Mouse (Mus musculus) lung, embryonic 15.5 days (tissue): Measurements from ENCODE around the gene Fam160a1. TPM values are rescaled to one million over a fixed set of nuclear protein-coding genes. Genes with fewer than 3 reads are reported as not detected.

Source experiments
- ATAC-seq: fragments of 200-750 bp; cut with Nextera tagmentation; 2 replicates; pipeline ENCODE4 v1.8.0; 2017; ENCODE audit warnings: moderate number of reproducible peaks, borderline replicate concordance; ENCODE audit not compliant: low FRiP score, low TSS enrichment; ENCODE audit errors: extremely low read depth
- H3K27ac ChIP-seq: fragments of 300-500 bp; sonication (generic); 2 replicates; pipeline ENCODE4 v1.5.1; 2015; ENCODE audit warnings: moderate library complexity, mild to moderate bottlenecking, inconsistent platforms
- H3K27me3 ChIP-seq: fragments of 300-500 bp; sonication (generic); 2 replicates; pipeline ENCODE4 v1.6.1; 2015; ENCODE audit warnings: inconsistent platforms
- H3K36me3 ChIP-seq: fragments of 300-500 bp; sonication (generic); 2 replicates; pipeline ENCODE4 v1.6.1; 2015; ENCODE audit warnings: inconsistent platforms
- H3K4me1 ChIP-seq: fragments of 300-500 bp; sonication (generic); 2 replicates; pipeline ENCODE4 v1.6.1; 2015; ENCODE audit warnings: inconsistent platforms
- H3K4me2 ChIP-seq: fragments of 300-500 bp; sonication (generic); 2 replicates; pipeline ENCODE4 v1.6.1; 2015; ENCODE audit warnings: inconsistent platforms, mild to moderate bottlenecking, moderate library complexity
- H3K4me3 ChIP-seq: fragments of 300-500 bp; sonication (generic); 2 replicates; pipeline ENCODE4 v1.5.1; 2015; ENCODE audit warnings: mild to moderate bottlenecking, inconsistent platforms
- H3K9ac ChIP-seq: fragments of 300-500 bp; sonication (generic); 2 replicates; pipeline ENCODE4 v1.6.1; 2015; ENCODE audit warnings: inconsistent platforms
- H3K9me3 ChIP-seq: fragments of 300-500 bp; sonication (generic); 2 replicates; pipeline ENCODE4 v1.6.1; 2016; ENCODE audit warnings: inconsistent platforms
- WGBS: fragments of 180-500 bp; shearing (Covaris S2); methylation state at CpG from one replicate; pipeline ENCODE4 v1.1.7; 2015; 5-methylcytosine and 5-hydroxymethylcytosine counted together
- polyA plus RNA-seq: library from polyadenylated mRNA; unstranded; fragments of >200 nt; fragmentation: Nextera tagmentation; extraction: Ambion mirVana; gene quantifications from 2 replicates; pipeline ENCODE4 v1.2.1, GENCODE M21; 2015

Gene Fam160a1
- polyA plus RNA-seq, 1 experiment from 2014 or later: 3.1 TPM

DNA sequence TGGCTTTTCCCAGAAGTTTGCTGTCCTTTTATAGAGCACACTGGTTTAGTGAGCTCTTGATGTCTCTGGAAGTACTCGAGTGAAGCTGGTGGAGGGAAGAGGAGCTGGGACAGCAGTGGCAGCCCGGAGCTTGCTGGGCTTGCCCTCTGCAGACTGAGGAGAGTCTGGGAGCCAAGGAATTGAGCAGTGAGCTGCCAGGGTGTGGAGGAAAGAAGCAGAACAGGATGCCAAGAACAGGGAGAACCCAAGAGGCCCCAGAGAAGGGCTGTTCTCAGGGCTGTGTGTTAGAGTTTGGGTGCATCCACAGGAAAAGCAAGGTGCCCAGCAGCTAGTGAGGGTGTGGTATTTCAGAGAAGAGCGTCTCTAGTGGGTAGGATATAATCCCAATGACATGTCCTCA lies 175.3 kb downstream of the Fam160a1 start:
- H3K27ac ChIP-seq: no peak overlapping the region
- no peak for ATAC-seq
- H3K4me2 ChIP-seq: no peak overlapping the region
- no peaks in the 10 kb centered on the region for H3K9me3 ChIP-seq
- WGBS: 75% methylated on average over 3 of the region's 3 CpGs
- H3K27me3 ChIP-seq: no peaks in the 10 kb centered on the region
- no peak overlapping the region for H3K9ac ChIP-seq
- H3K4me3 ChIP-seq: no peak overlapping the region
- H3K36me3 ChIP-seq: no peaks in the 10 kb centered on the region
- H3K4me1 ChIP-seq: no peaks in the 10 kb centered on the region

DNA sequence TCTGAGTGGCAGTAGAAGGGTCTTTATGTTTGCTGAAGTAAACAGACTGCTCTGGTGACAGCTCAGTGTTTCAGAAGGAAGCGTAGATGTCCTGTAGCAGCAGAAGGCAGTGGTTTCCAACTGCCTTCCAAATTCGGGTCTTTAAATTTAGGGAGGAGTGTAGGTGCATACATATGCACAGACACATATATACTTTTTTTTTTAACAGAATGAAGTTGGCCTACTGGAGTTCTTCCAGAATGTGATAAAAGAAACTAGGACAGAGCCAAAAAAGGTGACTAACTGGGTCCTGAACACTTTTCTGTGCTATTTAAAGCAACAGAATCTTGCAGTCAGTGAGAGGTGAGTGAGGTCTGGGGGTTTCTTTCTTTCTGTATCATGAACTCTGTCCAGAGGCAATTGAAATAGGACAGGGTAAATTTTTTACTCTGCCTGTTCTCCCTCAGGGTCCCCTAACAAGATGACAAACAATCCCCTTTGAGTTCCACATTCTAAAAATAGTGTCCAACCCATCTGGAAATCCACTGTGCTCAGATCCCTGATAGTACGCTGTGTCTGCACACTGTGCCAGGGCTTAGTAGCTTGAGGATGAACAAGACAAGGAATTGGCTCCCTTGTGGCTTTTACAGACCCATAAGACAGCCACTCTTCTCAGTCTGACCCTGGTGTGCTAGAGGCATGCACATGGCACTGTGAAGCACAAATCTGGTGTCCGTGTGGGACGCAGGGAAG lies 180.2 kb downstream of the Fam160a1 start:
- H3K4me2 ChIP-seq: no peak overlapping the region
- no peak overlapping the region for H3K9ac ChIP-seq

DNA sequence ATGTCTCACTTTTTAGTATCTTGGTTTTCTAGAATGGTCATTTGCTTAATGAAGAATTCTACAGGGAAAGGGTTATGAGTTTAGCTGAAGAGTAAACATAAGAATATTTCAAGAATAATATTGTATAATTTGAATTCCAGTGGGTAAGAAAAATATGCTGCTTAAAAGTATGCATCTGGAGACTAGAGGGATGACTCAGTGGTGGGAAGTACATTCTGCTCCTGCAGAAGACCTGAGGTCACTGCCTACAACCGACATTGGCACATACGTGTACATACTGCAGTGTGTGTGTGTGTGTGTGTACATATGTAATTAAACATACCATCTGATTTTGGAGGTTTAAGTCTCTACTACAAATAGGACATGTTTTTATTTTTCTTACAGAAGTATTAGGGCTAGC lies 181.5 kb downstream of the Fam160a1 start:
- no peaks in the 10 kb centered on the region for H3K4me1 ChIP-seq
- 80% methylated on average over 2 of the region's 2 CpGs for WGBS
- no peak overlapping the region for H3K4me3 ChIP-seq
- H3K27me3 ChIP-seq: no peaks in the 10 kb centered on the region
- no peak for ATAC-seq
- no peak overlapping the region for H3K9ac ChIP-seq
- no peak overlapping the region for H3K27ac ChIP-seq
- H3K4me2 ChIP-seq: no peak overlapping the region
- no peaks in the 10 kb centered on the region for H3K36me3 ChIP-seq
- no peaks in the 10 kb centered on the region for H3K9me3 ChIP-seq

More for the DNA sequence above, 180.2 kb downstream of the Fam160a1 start:
- no peaks in the 10 kb centered on the region for H3K4me1 ChIP-seq
- WGBS: 80% methylated on average over 5 of the region's 5 CpGs
- no peaks in the 10 kb centered on the region for H3K9me3 ChIP-seq
- no peaks in the 10 kb centered on the region for H3K36me3 ChIP-seq
- no peak for ATAC-seq
- no peak overlapping the region for H3K27ac ChIP-seq
- no peak overlapping the region for H3K4me3 ChIP-seq
- H3K27me3 ChIP-seq: no peaks in the 10 kb centered on the region

DNA sequence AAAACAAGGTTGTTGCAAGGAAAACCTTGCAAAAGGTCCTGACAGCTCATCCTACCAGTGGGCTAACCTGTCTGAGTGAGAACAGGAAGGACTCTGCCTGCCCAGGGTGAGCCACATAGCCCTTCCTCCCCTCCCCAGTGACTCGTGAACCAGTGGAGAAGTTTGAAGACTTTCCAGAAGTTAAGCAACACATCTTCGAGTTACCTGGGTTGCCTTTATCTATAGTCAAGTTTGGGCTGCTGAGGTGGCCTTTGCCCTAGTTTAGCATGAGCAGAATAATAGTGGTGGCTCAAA lies 182.0 kb downstream of the Fam160a1 start:
- H3K9me3 ChIP-seq: no peaks in the 10 kb centered on the region
- H3K36me3 ChIP-seq: no peaks in the 10 kb centered on the region
- no peak overlapping the region for H3K9ac ChIP-seq
- H3K4me3 ChIP-seq: no peak overlapping the region
- ATAC-seq: no peak
- no peak overlapping the region for H3K4me2 ChIP-seq
- WGBS: 52% methylated on average over 2 of the region's 2 CpGs
- H3K4me1 ChIP-seq: no peaks in the 10 kb centered on the region
- no peaks in the 10 kb centered on the region for H3K27me3 ChIP-seq
- H3K27ac ChIP-seq: no peak overlapping the region

DNA sequence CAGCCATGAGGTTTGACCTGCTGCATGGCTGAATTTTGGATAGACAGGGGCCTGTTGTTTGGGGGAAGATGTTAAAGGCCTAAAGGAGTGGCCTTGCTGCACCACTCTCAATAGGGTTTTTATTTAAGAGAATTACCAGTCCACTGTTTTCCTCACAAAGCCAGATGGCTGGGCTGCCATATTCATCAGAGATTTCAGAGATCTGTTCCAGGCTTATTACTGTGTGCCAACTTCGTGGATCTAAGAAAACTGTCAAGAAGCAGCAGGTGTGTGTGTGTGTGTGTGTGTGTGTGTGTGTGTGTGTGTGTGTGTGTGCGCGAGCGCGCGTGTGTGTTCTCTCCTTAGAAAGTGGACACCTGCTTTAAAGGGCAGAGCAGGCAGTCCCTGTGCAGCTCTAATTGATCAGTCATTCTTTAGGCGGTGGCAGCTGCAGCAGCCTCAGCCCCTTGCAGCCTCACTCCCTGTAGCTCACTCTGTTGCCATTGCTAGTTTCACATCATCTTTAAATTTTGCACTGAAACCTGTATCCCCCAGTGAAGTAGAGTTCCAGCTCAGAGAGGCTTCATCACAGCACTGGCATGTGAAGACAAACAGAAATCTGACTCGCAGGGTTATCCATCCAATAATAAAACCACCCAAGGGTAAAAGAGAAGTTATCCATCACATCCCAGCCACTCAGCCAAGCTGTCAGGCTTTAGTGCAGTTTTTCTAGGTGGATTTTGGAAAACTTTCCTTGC lies 182.5 kb downstream of the Fam160a1 start:
- Histone ChIP-seq H3K4me1 (no peaks in the 10 kb centered on the region), H3K4me2 (no peak overlapping the region), H3K9ac (no peak overlapping the region), H3K27ac (no peak overlapping the region), H3K27me3 (no peaks in the 10 kb centered on the region), H3K4me3 (no peak overlapping the region), H3K36me3 (no peaks in the 10 kb centered on the region), H3K9me3 (no peaks in the 10 kb centered on the region)
- WGBS: 68% methylated on average over 8 of the region's 8 CpGs
- no peak for ATAC-seq

DNA sequence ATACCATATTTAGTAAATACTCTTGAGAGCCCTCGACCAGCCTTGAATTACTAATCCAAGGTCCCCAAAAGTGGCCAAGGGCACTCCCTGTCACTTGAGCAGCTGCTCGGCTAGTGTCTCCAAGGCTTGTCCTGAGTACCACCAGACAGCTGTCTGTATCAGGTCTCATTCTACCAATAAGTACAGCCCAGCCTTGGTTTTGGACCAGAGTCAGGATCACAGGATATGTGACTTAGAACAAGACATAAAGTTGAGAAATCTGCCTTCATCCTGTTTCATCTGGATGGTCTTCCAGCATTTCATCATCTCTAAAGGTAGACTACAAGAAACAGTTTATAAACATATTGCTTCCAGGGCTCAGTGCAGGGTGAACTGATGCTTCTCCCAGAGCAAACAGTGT lies 183.4 kb downstream of the Fam160a1 start:
- no peak for ATAC-seq
- Histone ChIP-seq H3K4me2 (no peak overlapping the region), H3K4me1 (no peaks in the 10 kb centered on the region), H3K9ac (no peak overlapping the region), H3K27ac (no peak overlapping the region), H3K4me3 (no peak overlapping the region), H3K27me3 (no peaks in the 10 kb centered on the region), H3K36me3 (no peaks in the 10 kb centered on the region), H3K9me3 (no peaks in the 10 kb centered on the region)
- 93% methylated on average over 2 of the region's 2 CpGs for WGBS

DNA sequence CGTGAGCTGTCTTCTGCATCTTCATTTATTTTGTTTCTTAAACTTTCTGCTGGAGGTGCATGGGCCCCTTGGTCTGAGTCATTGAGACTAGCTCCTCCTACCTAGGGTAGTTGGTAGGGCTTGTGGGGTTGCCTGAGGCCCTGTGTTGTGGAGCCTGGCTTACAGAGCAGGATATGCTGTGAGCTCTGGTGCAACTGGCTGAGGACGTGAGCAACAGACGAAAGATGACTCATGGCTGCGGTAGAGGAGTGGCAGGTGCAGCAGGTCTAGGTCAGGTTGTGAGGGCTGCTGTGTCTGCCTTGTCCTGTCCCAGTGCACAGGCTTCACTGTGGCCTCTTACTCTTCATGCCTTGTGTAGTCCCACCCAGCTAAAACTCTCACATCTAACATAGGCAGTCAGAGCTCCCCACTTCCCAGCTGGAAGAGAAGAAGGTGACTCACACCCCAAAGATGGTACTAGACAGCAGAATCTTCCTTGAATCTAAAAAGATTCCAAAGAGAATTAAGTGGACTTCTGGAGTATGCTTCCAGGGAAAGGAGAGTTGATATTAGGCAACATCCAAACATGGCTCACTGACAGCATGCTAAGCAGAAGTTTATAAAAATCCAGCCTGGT lies 187.1 kb downstream of the Fam160a1 start:
- Histone ChIP-seq H3K9me3 (no peaks in the 10 kb centered on the region), H3K4me2 (no peak overlapping the region), H3K36me3 (no peaks in the 10 kb centered on the region), H3K9ac (no peak overlapping the region), H3K27me3 (no peaks in the 10 kb centered on the region), H3K4me3 (no peak overlapping the region), H3K4me1 (no peaks in the 10 kb centered on the region), H3K27ac (no peak overlapping the region)
- 96% methylated on average over 4 of the region's 4 CpGs for WGBS
- no peak for ATAC-seq

DNA sequence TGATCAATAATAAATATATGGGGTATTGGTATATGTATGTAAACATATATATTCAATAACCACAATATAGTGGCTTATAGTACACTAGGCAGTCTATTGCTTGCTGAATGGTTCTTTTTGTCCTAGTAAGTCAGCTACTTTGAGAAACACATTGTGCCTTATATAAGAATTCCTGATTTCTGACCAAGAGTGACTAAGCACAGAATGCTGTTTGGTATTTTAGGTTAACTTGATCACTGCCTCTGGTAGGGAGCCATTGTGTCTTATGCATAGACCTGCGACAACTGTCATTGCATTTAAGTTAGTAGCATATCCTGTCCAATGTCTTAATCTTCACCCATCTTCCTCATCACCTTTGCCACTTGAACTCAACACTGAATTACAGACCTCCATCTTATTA lies 197.3 kb downstream of the Fam160a1 start:
- Histone ChIP-seq H3K4me3 (no peak overlapping the region), H3K27ac (no peak overlapping the region), H3K27me3 (no peaks in the 10 kb centered on the region), H3K4me1 (no peaks in the 10 kb centered on the region), H3K9ac (no peak overlapping the region), H3K36me3 (no peaks in the 10 kb centered on the region), H3K9me3 (no peaks in the 10 kb centered on the region), H3K4me2 (no peak overlapping the region)
- no peak for ATAC-seq
- WGBS: 97% methylated on average over 1 of the region's 1 CpGs

DNA sequence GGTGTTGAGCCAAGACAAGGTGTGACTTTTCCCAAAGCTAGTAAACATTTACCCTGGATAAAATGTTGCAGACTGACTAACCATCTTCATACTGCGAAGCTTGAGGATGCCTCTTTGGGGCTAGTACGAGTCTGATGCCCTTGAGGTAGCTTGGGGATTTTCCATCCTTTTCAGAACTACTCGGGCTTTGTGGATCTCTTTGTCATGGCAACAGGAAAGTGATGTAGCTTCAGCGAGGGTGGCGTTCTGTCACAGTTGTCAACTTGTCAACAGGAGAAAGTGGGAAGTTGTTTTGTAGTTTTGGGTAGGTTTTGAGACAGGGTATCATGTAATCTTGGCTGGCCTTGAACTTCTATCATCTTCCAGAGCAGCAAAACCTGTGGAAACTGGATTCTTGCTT lies 197.7 kb downstream of the Fam160a1 start:
- H3K4me1 ChIP-seq: no peaks in the 10 kb centered on the region
- 91% methylated on average over 5 of the region's 5 CpGs for WGBS
- H3K27me3 ChIP-seq: no peaks in the 10 kb centered on the region
- H3K36me3 ChIP-seq: no peaks in the 10 kb centered on the region
- ATAC-seq: no peak
- H3K4me2 ChIP-seq: no peak overlapping the region
- H3K4me3 ChIP-seq: no peak overlapping the region
- no peak overlapping the region for H3K27ac ChIP-seq
- no peaks in the 10 kb centered on the region for H3K9me3 ChIP-seq
- no peak overlapping the region for H3K9ac ChIP-seq

DNA sequence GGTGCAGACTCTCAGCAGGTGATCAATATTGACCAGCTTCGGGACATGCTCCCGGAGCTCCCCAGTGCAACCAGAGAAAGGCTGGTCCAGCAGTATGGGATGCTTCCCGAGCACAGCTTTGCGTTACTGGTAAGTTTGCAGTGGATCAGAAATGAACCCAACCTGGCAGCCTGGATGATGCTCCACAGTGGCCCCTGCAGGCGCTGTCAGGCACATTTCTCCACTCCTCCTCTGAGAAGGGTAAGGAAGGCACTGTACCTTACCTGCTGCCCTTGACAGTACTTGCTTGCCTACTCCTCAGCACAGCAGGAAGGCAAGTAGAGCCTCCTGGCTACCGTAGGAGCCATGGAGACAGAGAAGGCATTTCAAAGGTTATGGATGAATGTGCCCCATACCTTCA lies 198.2 kb downstream of the Fam160a1 start:
- no peak for ATAC-seq
- 81% methylated on average over 6 of the region's 6 CpGs for WGBS
- Histone ChIP-seq H3K27ac (no peak overlapping the region), H3K4me3 (no peak overlapping the region), H3K4me2 (no peak overlapping the region), H3K27me3 (no peaks in the 10 kb centered on the region), H3K9me3 (no peaks in the 10 kb centered on the region), H3K9ac (no peak overlapping the region), H3K4me1 (no peaks in the 10 kb centered on the region), H3K36me3 (no peaks in the 10 kb centered on the region)

DNA sequence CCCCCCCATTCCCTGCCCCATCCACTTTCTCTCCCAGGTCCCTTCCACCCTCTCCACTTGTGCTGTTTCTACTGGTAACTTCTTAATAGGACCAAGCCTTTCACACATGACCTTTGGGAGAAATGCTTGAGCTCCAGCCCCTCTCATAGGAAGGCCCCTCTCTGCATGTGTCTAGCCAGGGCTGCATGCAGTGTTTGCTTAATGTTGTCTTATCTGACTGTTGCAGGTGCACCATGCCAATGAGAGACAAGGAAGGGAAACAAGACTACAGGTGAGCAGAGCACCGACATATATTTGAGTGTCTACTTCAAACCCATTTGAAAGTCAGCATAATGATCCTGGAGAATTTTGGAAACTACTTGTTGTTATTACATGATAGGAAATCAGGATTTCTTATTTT lies 200.7 kb downstream of the Fam160a1 start:
- no peaks in the 10 kb centered on the region for H3K9me3 ChIP-seq
- no peak overlapping the region for H3K4me2 ChIP-seq
- H3K9ac ChIP-seq: no peak overlapping the region
- H3K27ac ChIP-seq: no peak overlapping the region
- WGBS: 69% methylated on average over 1 of the region's 1 CpGs
- no peaks in the 10 kb centered on the region for H3K4me1 ChIP-seq
- no peaks in the 10 kb centered on the region for H3K27me3 ChIP-seq
- 0 out of 2 replicates have a peak, but pooled peaks cover 3% of the 10 kb centered on the region for H3K36me3 ChIP-seq
- no peak for ATAC-seq
- H3K4me3 ChIP-seq: no peak overlapping the region
